Mouse (Mus musculus) liver, postnatal 0 days (tissue): Measurements from ENCODE around the gene Cacng2.

ENCODE experiments used
- CTCF ChIP-seq: sonication (generic); IDR thresholded peaks from 2 replicates; pipeline ENCODE4 v1.5.1; 2016; ENCODE audit warnings: antibody characterized with exemption, low read depth
- EP300 ChIP-seq: IDR thresholded peaks from 2 replicates; pipeline ENCODE4 v1.6.1; 2016; ENCODE audit warnings: antibody characterized with exemption, low read depth, mild to moderate bottlenecking

DNA sequence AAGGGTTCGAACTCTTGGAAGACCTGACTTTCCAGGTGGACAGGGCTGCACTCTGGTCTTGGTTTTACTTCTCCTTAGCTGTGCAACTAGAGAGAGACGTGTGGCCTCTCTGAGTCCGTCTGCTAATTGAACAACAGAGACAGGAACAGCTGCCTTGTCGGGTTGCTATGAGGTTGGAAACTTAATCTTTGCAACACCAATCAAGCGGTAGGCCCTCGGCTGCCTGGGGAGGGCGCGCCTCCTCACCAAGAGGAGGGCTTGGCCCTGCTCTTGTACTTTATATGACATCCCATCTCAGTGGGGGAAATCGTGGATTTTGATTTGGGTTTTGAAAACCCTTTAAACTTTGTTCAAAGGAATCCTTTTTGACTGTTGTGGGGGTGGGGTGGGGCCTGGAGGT lies 42.1 kb upstream of the Cacng2 start:
- TF ChIP-seq CTCF (no peak), EP300 (no peak)
